Comparison of ENCODE assay signal across 22 mouse cellular contexts in genomic region chr13:13681642-13682041, GRCm38 (mm10).
DNase-seq lines count a peak whose midpoint lies in the region; ATAC-seq and TF ChIP-seq lines count a peak whose summit lies in the region.
"Had no signal": no experiment of that assay in that cellular context is flagged by ENCODE, and none has a peak within 500 bp of the region (broad histone marks: within the 10 kb centered on the region; RNA-seq: fewer than 3 reads in every experiment).

No protein-coding gene starts in this region.

- H3K9me3 ChIP-seq in lung, postnatal 0 days (ENCODE audit: low read length) = no peaks in the 10 kb centered on the region
- H3K9me3 ChIP-seq in CH12.LX (replicated peaks; ENCODE audit: low read length) = no peaks in the 10 kb centered on the region
- H3K9me3 ChIP-seq: embryonic facial prominence, embryonic 12.5 days; heart, embryonic 12.5 days; intestine, embryonic 15.5 days had no signal

- no peak overlapping the region for H3K4me3 ChIP-seq in lung, postnatal 0 days (ENCODE audit: low read depth, low read length)
- H3K4me3 ChIP-seq in CH12.LX (replicated peaks in 1 of 3; ENCODE audit: low read depth in 2 of 3, low read length in 2 of 3, poor library complexity in 1 of 3) = no peak overlapping the region
- H3K4me3 ChIP-seq in cerebellum, adult 2 months (replicated peaks; ENCODE audit: insufficient read depth, low read depth, low read length) = no peak overlapping the region
- H3K4me3 ChIP-seq: embryonic facial prominence, embryonic 12.5 days; heart, adult 2 months; heart, embryonic 12.5 days; intestine, embryonic 15.5 days had no signal

- H3K4me2 ChIP-seq in lung, postnatal 0 days (replicated peaks; ENCODE audit: low read depth, low read length) = no peak overlapping the region
- H3K4me2 ChIP-seq in CH12.LX (ENCODE audit: insufficient read depth, low read depth, poor library complexity, severe bottlenecking) = no peak overlapping the region
- H3K4me2 ChIP-seq: embryonic facial prominence, embryonic 12.5 days; heart, embryonic 12.5 days; intestine, embryonic 15.5 days had no signal

- H3K27me3 ChIP-seq in lung, postnatal 0 days (replicated peaks; ENCODE audit: insufficient read depth, low read length) = no peaks in the 10 kb centered on the region
- H3K27me3 ChIP-seq in CH12.LX (replicated peaks) = no peaks in the 10 kb centered on the region
- H3K27me3 ChIP-seq in cerebellum, adult 2 months (ENCODE audit: control insufficient read depth, insufficient read depth, low read length) = no peaks in the 10 kb centered on the region
- H3K27me3 ChIP-seq: embryonic facial prominence, embryonic 12.5 days; heart, embryonic 12.5 days; intestine, embryonic 15.5 days had no signal

- H3K9ac ChIP-seq in lung, postnatal 0 days (replicated peaks; ENCODE audit: low read depth) = no peak overlapping the region
- H3K9ac ChIP-seq in CH12.LX (ENCODE audit: insufficient read depth, low read depth) = no peak overlapping the region
- H3K9ac ChIP-seq: embryonic facial prominence, embryonic 12.5 days; heart, embryonic 12.5 days; intestine, embryonic 15.5 days had no signal

- in situ Hi-C loops in CH12.LX (cut with MboI; ENCODE audit: low pct_ligation_motif_present, low pct_unique_long_range_greater_than_20kb, low sequenced_read_pairs) = loop anchor here (10.0 kb wide), 1 partner anchor 83 kb away; no protein-coding TSS in a partner anchor

- no peak for DNase-seq in lung, postnatal 0 days (ENCODE audit: low spot score)
- no peak for DNase-seq in lung, postnatal 4 days
- DNase-seq in CH12.LX (ENCODE audit: extremely low read depth) (peak; percentile 7), ES-CJ7 (ENCODE audit: low read depth, low spot score) (peak; percentile 23)
- DNase-seq in brain, embryonic 14.5 days (ENCODE audit: low read depth) = peak; percentile 13
- no peak for DNase-seq in heart, postnatal 4 days
- DNase-seq in cerebellum, adult 2 months = no peak
- DNase-seq: adrenal gland, postnatal 14 days; B cell, adult 2 months; cerebellum, adult 8-10 months; cerebellum, postnatal 14 days; embryo, embryonic 11 days; gastrocnemius, postnatal 10 days; heart, adult 2 months; kidney, adult 18-20 months had no signal

- no peak for ATAC-seq in lung, postnatal 0 days
- ATAC-seq in inflammation-experienced regulatory T-cells, adult 6 months = no peak
- ATAC-seq: activated CD4-positive, CD25-positive, alpha-beta regulatory T cell, adult 4 months; CD4-positive, CD25-positive, alpha-beta regulatory T cell, adult 4 months; hindbrain, embryonic 16.5 days; intestine, embryonic 15.5 days had no signal

- TF ChIP-seq CTCF in lung, postnatal 0 days (IDR thresholded peaks at IDR 0.05) = peak; percentile 17
- TF ChIP-seq CTCF in CH12.LX (conservative IDR thresholded peaks at IDR 0.05 in 1 of 2, IDR thresholded peaks at IDR 0.05 in 1 of 2; ENCODE audit: low read depth in 2 of 2, low read length in 2 of 2) = no peak
- no peak for TF ChIP-seq CTCF in brain, embryonic 14.5 days (IDR thresholded peaks at IDR 0.05; ENCODE audit: borderline replicate concordance, extremely low read depth, insufficient read depth, insufficient read length)
- no peak for TF ChIP-seq CTCF in cerebellum, adult 2 months (IDR thresholded peaks at IDR 0.05; ENCODE audit: borderline replicate concordance, insufficient read depth, low read depth, low read length)

- H3K36me3 ChIP-seq in lung, postnatal 0 days (ENCODE audit: insufficient read depth, low read length) = peaks cover 21% of the 10 kb centered on the region
- H3K36me3 ChIP-seq in CH12.LX (replicated peaks in 1 of 2; ENCODE audit: control insufficient read depth in 1 of 2, insufficient read depth in 1 of 2, low read length in 1 of 2) = peaks cover 38 to 89% of the 10 kb centered on the region in 2 experiments

- H3K4me1 ChIP-seq in lung, postnatal 0 days (ENCODE audit: insufficient read depth, low read depth, low read length) = no peaks in the 10 kb centered on the region
- peaks cover 0 to 4% of the 10 kb centered on the region in 2 experiments; a peak in 2 of 4 replicates for H3K4me1 ChIP-seq in CH12.LX (ENCODE audit: control insufficient read depth in 1 of 2, insufficient read depth in 2 of 2)
- no peaks in the 10 kb centered on the region for H3K4me1 ChIP-seq in cerebellum, adult 2 months (ENCODE audit: control insufficient read depth, insufficient read depth, low read length)
- H3K4me1 ChIP-seq: embryonic facial prominence, embryonic 12.5 days; heart, embryonic 12.5 days; intestine, embryonic 15.5 days had no signal

- WGBS in lung, postnatal 0 days = 51% methylated on average over 6 of the region's 6 CpGs
- WGBS in cerebellum, adult 2 months = 59% methylated on average over 6 of the region's 6 CpGs

- no peak overlapping the region for H3K27ac ChIP-seq in lung, postnatal 0 days (ENCODE audit: low read length)
- H3K27ac ChIP-seq in CH12.LX (ENCODE audit: insufficient read depth, low read depth) = no peak overlapping the region
- H3K27ac ChIP-seq in cerebellum, adult 2 months (ENCODE audit: insufficient read depth, low read length) = no peak overlapping the region
- H3K27ac ChIP-seq: embryonic facial prominence, embryonic 12.5 days; heart, adult 2 months; intestine, embryonic 15.5 days had no signal

- TF ChIP-seq EP300 in lung, postnatal 0 days (IDR thresholded peaks at IDR 0.05) = no peak
- no peak for TF ChIP-seq EP300 in CH12.LX (IDR thresholded peaks at IDR 0.05; ENCODE audit: low read length)

- H3K79me2 ChIP-seq in CH12.LX (replicated peaks; ENCODE audit: control insufficient read depth, extremely low read depth, insufficient read depth, poor library complexity, severe bottlenecking) = 0 out of 2 replicates have a peak, but pooled peaks cover 1% of the 10 kb centered on the region

- dilution Hi-C loops in CH12.LX (cut with MboI; ENCODE audit: extremely low pct_ligation_motif_present, extremely low pct_unique_long_range_greater_than_20kb, low sequenced_read_pairs) = no loop called here

- TF ChIP-seq RAD21 in CH12.LX (IDR thresholded peaks at IDR 0.05; ENCODE audit: low read depth, low read length) = no peak

- no peak for TF ChIP-seq POLR2A in CH12.LX (IDR thresholded peaks at IDR 0.05; ENCODE audit: low read depth, low read length)
- TF ChIP-seq POLR2A in brain, embryonic 14.5 days (IDR thresholded peaks at IDR 0.05; ENCODE audit: borderline replicate concordance, extremely low read depth, insufficient read depth, insufficient read length, poor library complexity, severe bottlenecking) = no peak
- TF ChIP-seq POLR2A in cerebellum, adult 2 months (IDR thresholded peaks at IDR 0.05; ENCODE audit: borderline replicate concordance, insufficient read depth, low read length) = no peak

TF ChIP-seq in CH12.LX, 34 proteins besides CTCF, POLR2A, EP300 and RAD21:
- no peak for TF ChIP-seq MAX (IDR thresholded peaks at IDR 0.05; ENCODE audit: low read length)
- no peak for TF ChIP-seq POLR2AphosphoS2 (IDR thresholded peaks at IDR 0.05; ENCODE audit: low read depth, low read length)
- TF ChIP-seq TCF12 (IDR thresholded peaks at IDR 0.05; ENCODE audit: low read depth, low read length) = no peak
- no peak for TF ChIP-seq KAT2A (IDR thresholded peaks at IDR 0.05; ENCODE audit: insufficient replicate concordance, low read length)
- no peak for TF ChIP-seq GABPA (IDR thresholded peaks at IDR 0.05; ENCODE audit: insufficient replicate concordance, low read depth, low read length)
- no peak for TF ChIP-seq MXI1 (IDR thresholded peaks at IDR 0.05; ENCODE audit: low read depth, low read length)
- no peak for TF ChIP-seq USF1 (IDR thresholded peaks at IDR 0.05; ENCODE audit: low read depth, low read length)
- TF ChIP-seq NRF1 (IDR thresholded peaks at IDR 0.05; ENCODE audit: low read depth, low read length) = no peak
- TF ChIP-seq USF2 (conservative IDR thresholded peaks at IDR 0.05; ENCODE audit: low read depth, low read length) = no peak
- no peak for TF ChIP-seq BHLHE40 (IDR thresholded peaks at IDR 0.05; ENCODE audit: low read depth, low read length)
- no peak for TF ChIP-seq NELFE (IDR thresholded peaks at IDR 0.05; ENCODE audit: low read depth, low read length)
- TF ChIP-seq UBTF (IDR thresholded peaks at IDR 0.05; ENCODE audit: low read depth, low read length) = no peak
- TF ChIP-seq ETS1 (conservative IDR thresholded peaks at IDR 0.05; ENCODE audit: low read depth, low read length) = no peak
- no peak for TF ChIP-seq ZKSCAN1 (IDR thresholded peaks at IDR 0.05; ENCODE audit: borderline replicate concordance, low read depth, low read length)

Comparison
In these comparisons a context has a peak if more than half of its experiments do, and no peak if none do; other contexts are left out.
1. DNase-seq: peak in CH12.LX (single experiment), ES-CJ7 (single experiment) and brain, embryonic 14.5 days (single experiment); none in lung, postnatal 0 days (single experiment), lung, postnatal 4 days (0 of 2), heart, postnatal 4 days (single experiment) and cerebellum, adult 2 months (0 of 2).